Mouse (Mus musculus) left cerebral cortex, postnatal 4 days (tissue): ENCODE measurements around the gene Ankrd2. TPM values are rescaled to one million over a fixed set of nuclear protein-coding genes. Genes with fewer than 3 reads are reported as not detected.

Source experiments
- DNase-seq: peaks from one replicate; pipeline ENCODE4 v3.0.0-alpha.2; 2022
- intact Hi-C: fragments of 180-260 bp; cut with DNase I; formaldehyde crosslinking; loops from one replicate; pipeline ENCODE4 v1.15.1; 2025
- total RNA-seq, 2 experiments: library from RNA; stranded (reverse); gene quantifications; 2 replicates each; pipeline ENCODE4 v1.2.3; 2021

Ankrd2 gene
- total RNA-seq, 2 experiments from 2014 or later = not detected

GRCm38 (mm10) chr19:42014231-42014825, 21.5 kb upstream of the Ankrd2 start:
- DNase-seq = no peak
- intact Hi-C loops = no loop called here

GRCm38 (mm10) chr19:42015001-42015400, 20.8 kb upstream of the Ankrd2 start:
- intact Hi-C loops = no loop called here
- DNase-seq = no peak

GRCm38 (mm10) chr19:42016251-42016650, 19.5 kb upstream of the Ankrd2 start:
- intact Hi-C loops = no loop called here
- DNase-seq = no peak

GRCm38 (mm10) chr19:42016840-42017239, 19.0 kb upstream of the Ankrd2 start:
- intact Hi-C loops = no loop called here
- DNase-seq = peak; percentile 16

- DNase-seq = peak; percentile 83
- intact Hi-C loops = no loop called here
Measured at GRCm38 (mm10) chr19:42017399-42018247, 18.2 kb upstream of the Ankrd2 start.

- intact Hi-C loops = no loop called here
- no peak for DNase-seq
Measured at GRCm38 (mm10) chr19:42019011-42019522, 16.7 kb upstream of the Ankrd2 start.

- DNase-seq = no peak
- intact Hi-C loops = loop anchor here (5.0 kb wide), 1 partner anchor 40 kb away; the partner anchor contains the start of genes Mms19 and Ubtd1
Measured at GRCm38 (mm10) chr19:42021681-42022541, 13.9 kb upstream of the Ankrd2 start.

- intact Hi-C loops = loop anchor here (5.0 kb wide), 1 partner anchor 40 kb away; the partner anchor contains the start of genes Mms19 and Ubtd1
Measured at GRCm38 (mm10) chr19:42022542-42022848, 13.3 kb upstream of the Ankrd2 start.

GRCm38 (mm10) chr19:42026158-42026557, 9.6 kb upstream of the Ankrd2 start:
- DNase-seq = peak; percentile 82
- intact Hi-C loops = no loop called here

More at GRCm38 (mm10) chr19:42022542-42022848, 13.3 kb upstream of the Ankrd2 start:
- no peak for DNase-seq

- no peak for DNase-seq
- intact Hi-C loops = no loop called here
Measured at GRCm38 (mm10) chr19:42031112-42031511, 4.7 kb upstream of the Ankrd2 start.

GRCm38 (mm10) chr19:42033611-42034010, 2.2 kb upstream of the Ankrd2 start:
- intact Hi-C loops = no loop called here

GRCm38 (mm10) chr19:42034146-42034775, 1.5 kb upstream of the Ankrd2 start:
- peak; percentile 30 for DNase-seq
- intact Hi-C loops = no loop called here

More at GRCm38 (mm10) chr19:42033611-42034010, 2.2 kb upstream of the Ankrd2 start:
- peak; percentile 59 for DNase-seq

- intact Hi-C loops = no loop called here
- no peak for DNase-seq
Measured at GRCm38 (mm10) chr19:42034881-42035455, 832 bp upstream of the Ankrd2 start.

GRCm38 (mm10) chr19:42036357-42036756, 557 bp downstream of the Ankrd2 start:
- DNase-seq = no peak
- intact Hi-C loops = no loop called here

GRCm38 (mm10) chr19:42037167-42037702, 1.4 kb downstream of the Ankrd2 start:
- intact Hi-C loops = no loop called here
- DNase-seq = no peak

- intact Hi-C loops = no loop called here
- DNase-seq = no peak
Measured at GRCm38 (mm10) chr19:42038310-42038709, 2.5 kb downstream of the Ankrd2 start.

- intact Hi-C loops = no loop called here
- DNase-seq = no peak
Measured at GRCm38 (mm10) chr19:42043988-42044387, 8.2 kb downstream of the Ankrd2 start.

GRCm38 (mm10) chr19:42045269-42046102, 9.7 kb downstream of the Ankrd2 start, which contains the start of gene Hoga1:
Gene Hoga1, plus strand, starts transcription at chr19:42045610.
- DNase-seq = peak; percentile 73
- intact Hi-C loops = no loop called here

- DNase-seq = no peak
- intact Hi-C loops = no loop called here
Measured at GRCm38 (mm10) chr19:42050251-42050650, 14.5 kb downstream of the Ankrd2 start.
